ENCODE assay signal across 8 mouse cellular contexts in the genomic region with DNA sequence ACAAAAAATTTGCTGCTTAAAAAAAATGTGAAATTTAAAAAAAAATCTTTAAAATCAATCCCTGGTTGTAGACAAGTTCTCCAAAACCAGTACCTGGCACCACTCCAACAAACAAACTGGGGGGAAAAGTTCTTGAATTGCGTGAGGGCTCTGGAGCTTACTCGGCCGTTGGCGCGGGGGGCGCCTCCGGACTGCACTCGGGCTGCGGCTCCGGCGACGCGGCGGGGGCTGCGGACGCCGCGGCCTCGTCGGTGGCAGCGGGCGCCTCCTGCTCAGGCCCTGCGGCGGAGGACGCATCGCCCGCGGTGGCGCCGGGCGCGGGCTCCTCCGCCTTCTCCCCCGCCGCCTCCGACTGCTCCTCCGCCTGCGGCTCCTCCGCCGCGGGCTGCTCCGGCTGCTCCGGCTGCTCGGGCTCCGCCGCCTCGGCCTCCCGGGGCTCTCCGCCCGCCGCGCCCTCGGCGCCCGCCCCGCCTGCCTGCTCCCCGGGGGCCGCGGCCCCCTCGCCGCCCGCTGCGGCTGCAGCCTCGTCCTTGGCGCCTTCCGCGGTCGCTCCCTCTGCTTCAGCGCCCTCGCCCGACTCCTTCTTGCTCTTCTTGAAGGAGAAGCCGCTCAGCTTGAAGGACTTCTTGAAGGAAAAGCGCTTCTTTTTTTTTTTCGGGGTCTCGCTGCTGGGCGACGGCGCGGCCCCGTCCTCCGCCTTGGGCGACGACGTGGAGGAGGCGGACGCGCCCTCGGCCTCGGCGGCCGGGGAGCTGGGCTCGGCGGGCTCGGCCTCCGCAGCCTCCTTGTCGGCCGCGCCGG. TPM values are rescaled to one million over a fixed set of nuclear protein-coding genes. Genes with fewer than 3 reads are reported as not detected.
DNase-seq lines count a peak whose midpoint lies in the region; ATAC-seq and TF ChIP-seq lines count a peak whose summit lies in the region.

No protein-coding gene starts in this region.

- no peaks in the 10 kb centered on the region for H3K9me3 ChIP-seq in embryonic facial prominence, embryonic 15.5 days (replicated peaks)
- no peaks in the 10 kb centered on the region for H3K9me3 ChIP-seq in heart, embryonic 12.5 days (replicated peaks)
- no peaks in the 10 kb centered on the region for H3K9me3 ChIP-seq in kidney, postnatal 0 days (replicated peaks; ENCODE audit: low read length)
- no peaks in the 10 kb centered on the region for H3K9me3 ChIP-seq in liver, embryonic 13.5 days (replicated peaks)
- no peaks in the 10 kb centered on the region for H3K9me3 ChIP-seq in stomach, embryonic 16.5 days (replicated peaks; ENCODE audit: control insufficient read depth, low read length)

- TF ChIP-seq CTCF in kidney, postnatal 0 days (IDR thresholded peaks at IDR 0.05; ENCODE audit: low read depth): no peak

- peaks cover 3% of the 10 kb centered on the region; the same call in 1 of the 2 replicates for H3K4me1 ChIP-seq in embryonic facial prominence, embryonic 15.5 days
- H3K4me1 ChIP-seq in heart, embryonic 12.5 days (replicated peaks): no peaks in the 10 kb centered on the region
- H3K4me1 ChIP-seq in kidney, postnatal 0 days (replicated peaks; ENCODE audit: insufficient read depth, low read length): no peaks in the 10 kb centered on the region
- peaks cover 45% of the 10 kb centered on the region for H3K4me1 ChIP-seq in liver, embryonic 13.5 days (replicated peaks)
- peaks cover 4% of the 10 kb centered on the region; the same call in 1 of the 2 replicates for H3K4me1 ChIP-seq in stomach, embryonic 16.5 days (ENCODE audit: control insufficient read depth, insufficient read depth, low read length)

- peaks cover 12% of the 10 kb centered on the region; the same call in 1 of the 2 replicates for H3K36me3 ChIP-seq in embryonic facial prominence, embryonic 15.5 days
- H3K36me3 ChIP-seq in heart, embryonic 12.5 days: peaks cover 17% of the 10 kb centered on the region
- 0 out of 2 replicates have a peak, but pooled peaks cover 6% of the 10 kb centered on the region for H3K36me3 ChIP-seq in kidney, postnatal 0 days (ENCODE audit: insufficient read depth, low read length)
- no peaks in the 10 kb centered on the region; the same call in 1 of the 2 replicates for H3K36me3 ChIP-seq in liver, embryonic 13.5 days
- H3K36me3 ChIP-seq in stomach, embryonic 16.5 days (ENCODE audit: control insufficient read depth, insufficient read depth, low read length): peaks cover 16% of the 10 kb centered on the region; the same call in 1 of the 2 replicates

- H3K4me3 ChIP-seq in embryonic facial prominence, embryonic 15.5 days (replicated peaks): peak overlapping the region; percentile 84
- peak overlapping the region; percentile 92 for H3K4me3 ChIP-seq in heart, embryonic 12.5 days
- H3K4me3 ChIP-seq in kidney, postnatal 0 days (replicated peaks; ENCODE audit: low read depth, low read length): peak overlapping the region; percentile 82
- H3K4me3 ChIP-seq in liver, embryonic 13.5 days (replicated peaks): peak overlapping the region; percentile 67
- H3K4me3 ChIP-seq in stomach, embryonic 16.5 days (replicated peaks; ENCODE audit: low read length): peak overlapping the region; percentile 87

- no peak for ATAC-seq in embryonic facial prominence, embryonic 15.5 days (ENCODE audit: insufficient number of reproducible peaks, low FRiP score, low TSS enrichment, low read depth)
- 0 out of 2 replicates have a peak, but pooled peaks have one; percentile 8 for ATAC-seq in heart, embryonic 12.5 days (ENCODE audit: insufficient number of reproducible peaks, low FRiP score)
- ATAC-seq in kidney, postnatal 0 days (replicated peaks; ENCODE audit: low FRiP score, low read depth): no peak; the same call in 1 of the 2 replicates
- ATAC-seq in liver, embryonic 13.5 days (ENCODE audit: low read depth): peak; percentile 7
- ATAC-seq in stomach, embryonic 16.5 days (ENCODE audit: insufficient read depth, low FRiP score): no peak

- peak overlapping the region; percentile 81 for H3K4me2 ChIP-seq in embryonic facial prominence, embryonic 15.5 days (replicated peaks)
- H3K4me2 ChIP-seq in heart, embryonic 12.5 days: peak overlapping the region; percentile 90
- H3K4me2 ChIP-seq in kidney, postnatal 0 days (ENCODE audit: low read length): peak overlapping the region; percentile 82
- peak overlapping the region; percentile 84 for H3K4me2 ChIP-seq in liver, embryonic 13.5 days
- H3K4me2 ChIP-seq in stomach, embryonic 16.5 days (ENCODE audit: low read depth, low read length): peak overlapping the region; percentile 66

- DNase-seq in 3T3-L1 (ENCODE audit: low read depth, low spot score): peak; percentile 51
- peak; percentile 65 to 73 for DNase-seq in adrenal gland, postnatal 36 days
- peak; percentile 58 for DNase-seq in kidney, postnatal 0 days (ENCODE audit: low spot score)
- DNase-seq in liver, embryonic 13.5 days: peak; percentile 11
- DNase-seq in neural tube, embryonic 10.5 days (ENCODE audit: extremely low spot score, low spot score): peak; percentile 69

- H3K9ac ChIP-seq in embryonic facial prominence, embryonic 15.5 days: peak overlapping the region; percentile 99
- H3K9ac ChIP-seq in heart, embryonic 12.5 days: peak overlapping the region; percentile 97
- peak overlapping the region; percentile 90 for H3K9ac ChIP-seq in kidney, postnatal 0 days (ENCODE audit: low read depth, low read length)
- H3K9ac ChIP-seq in liver, embryonic 13.5 days: peak overlapping the region; percentile 79
- H3K9ac ChIP-seq in stomach, embryonic 16.5 days (ENCODE audit: low read length): peak overlapping the region; percentile 98

- peak overlapping the region; percentile 99 for H3K27ac ChIP-seq in embryonic facial prominence, embryonic 15.5 days (replicated peaks)
- peak overlapping the region; percentile 95 for H3K27ac ChIP-seq in heart, embryonic 12.5 days (ENCODE audit: poor library complexity, severe bottlenecking)
- peak overlapping the region; percentile 98 for H3K27ac ChIP-seq in kidney, postnatal 0 days
- H3K27ac ChIP-seq in liver, embryonic 13.5 days: peak overlapping the region; percentile 85
- H3K27ac ChIP-seq in stomach, embryonic 16.5 days (ENCODE audit: low read length): peak overlapping the region; percentile 99

- WGBS in embryonic facial prominence, embryonic 15.5 days: under 1% methylated on average over 72 of the region's 99 CpGs
- WGBS in heart, embryonic 12.5 days: under 1% methylated on average over 85 of the region's 99 CpGs
- 0% methylated on average over 76 of the region's 99 CpGs for WGBS in kidney, postnatal 0 days
- under 1% methylated on average over 94 of the region's 99 CpGs for whole genome bisulfite sequencing in liver, embryonic 13.5 days (ENCODE audit: insufficient replicate concordance)
- WGBS in stomach, embryonic 16.5 days: under 1% methylated on average over 78 of the region's 99 CpGs

- H3K27me3 ChIP-seq in embryonic facial prominence, embryonic 15.5 days: no peaks in the 10 kb centered on the region
- no peaks in the 10 kb centered on the region for H3K27me3 ChIP-seq in heart, embryonic 12.5 days (replicated peaks)
- H3K27me3 ChIP-seq in kidney, postnatal 0 days (ENCODE audit: insufficient read depth, low read length): no peaks in the 10 kb centered on the region
- peaks cover 63% of the 10 kb centered on the region for H3K27me3 ChIP-seq in liver, embryonic 13.5 days
- H3K27me3 ChIP-seq in stomach, embryonic 16.5 days (ENCODE audit: control insufficient read depth, insufficient read depth, low read length): no peaks in the 10 kb centered on the region

RNA-seq across cellular contexts. Expression of a gene that starts 2.6 kb away (rescaled TPM):
- 10 to 100 TPM; 48.1 to 76.6 TPM for total RNA-seq in adrenal gland, postnatal 36 days (2021)
- 141 and 153 TPM in 2 replicates for polyA plus RNA-seq in embryonic facial prominence, embryonic 15.5 days (2015; fragmentation: Nextera tagmentation; extraction: Ambion mirVana)
- 79.0 and 81.4 TPM in 2 replicates for polyA plus RNA-seq in heart, embryonic 12.5 days (2016; fragmentation: Nextera tagmentation; extraction: Ambion mirVana)
- polyA plus RNA-seq in kidney, postnatal 0 days (2015; fragmentation: Nextera tagmentation; extraction: Ambion mirVana): 104 and 113 TPM in 2 replicates
- polyA plus RNA-seq in liver, embryonic 13.5 days (2015; fragmentation: Nextera tagmentation; extraction: Ambion mirVana): 20.8 and 21.3 TPM in 2 replicates
- polyA plus RNA-seq in stomach, embryonic 16.5 days (2015; fragmentation: Nextera tagmentation; extraction: Ambion mirVana): 66.3 and 78.1 TPM in 2 replicates

Comparison
In these comparisons a context has a peak if more than half of its experiments do, and no peak if none do; other contexts are left out.
1. DNase-seq: peak in every context shown above with its lines; median percentile 69 in adrenal gland, postnatal 36 days; 69 in neural tube, embryonic 10.5 days; 58 in kidney, postnatal 0 days; 51 in 3T3-L1; 11 in liver, embryonic 13.5 days.
2. ATAC-seq: peak in heart, embryonic 12.5 days (single experiment) and liver, embryonic 13.5 days (single experiment); none in embryonic facial prominence, embryonic 15.5 days (single experiment), kidney, postnatal 0 days (single experiment) and stomach, embryonic 16.5 days (single experiment).
3. Peak in every context shown above with its lines, with median percentiles within 50 percentile points of each other: H3K27ac ChIP-seq, H3K4me2 ChIP-seq, H3K4me3 ChIP-seq and H3K9ac ChIP-seq.